Mouse (Mus musculus): ENCODE data around the gene Rapgef1. TPM values are rescaled to one million over a fixed set of nuclear protein-coding genes. Genes with fewer than 3 reads are reported as not detected.

Rapgef1 gene
- polyA plus RNA-seq, 1 experiment from 2014 or later = 17.2 TPM

- no peak overlapping the region for H3K4me3 ChIP-seq
- no peaks in the 10 kb centered on the region for H3K27me3 ChIP-seq (ENCODE audit: low read depth, poor library complexity, severe bottlenecking)
- H3K4me1 ChIP-seq = peaks cover 35% of the 10 kb centered on the region
- H3K36me3 ChIP-seq = peaks cover 3% of the 10 kb centered on the region; the same call in 1 of the 2 replicates
- no peaks in the 10 kb centered on the region for H3K9me3 ChIP-seq (replicated peaks)
- H3K27ac ChIP-seq = no peak overlapping the region
- no peak for DNase-seq (ENCODE audit: low spot score)
- WGBS = 81% methylated on average over 1 of the region's 1 CpGs
Observed at GRCm38 (mm10) chr2:29656095-29656494, 36.6 kb downstream of the Rapgef1 start.

- no peaks in the 10 kb centered on the region for H3K9me3 ChIP-seq (replicated peaks)
- H3K4me3 ChIP-seq = no peak overlapping the region
- peaks cover 45% of the 10 kb centered on the region for H3K4me1 ChIP-seq
- H3K27ac ChIP-seq = no peak overlapping the region
- 68% methylated on average over 1 of the region's 1 CpGs for WGBS
- no peak for DNase-seq (ENCODE audit: low spot score)
- peaks cover 3% of the 10 kb centered on the region; the same call in 1 of the 2 replicates for H3K36me3 ChIP-seq
- no peaks in the 10 kb centered on the region for H3K27me3 ChIP-seq (ENCODE audit: low read depth, poor library complexity, severe bottlenecking)
Observed at GRCm38 (mm10) chr2:29657089-29657488, 37.6 kb downstream of the Rapgef1 start.

- H3K27me3 ChIP-seq (ENCODE audit: low read depth, poor library complexity, severe bottlenecking) = no peaks in the 10 kb centered on the region
- 64% methylated on average over 6 of the region's 6 CpGs for WGBS
- peaks cover 3% of the 10 kb centered on the region; the same call in 1 of the 2 replicates for H3K36me3 ChIP-seq
- no peak overlapping the region for H3K27ac ChIP-seq
- no peaks in the 10 kb centered on the region for H3K9me3 ChIP-seq (replicated peaks)
- no peak overlapping the region for H3K4me3 ChIP-seq
- DNase-seq (ENCODE audit: low spot score) = no peak
- H3K4me1 ChIP-seq = peaks cover 67% of the 10 kb centered on the region
Observed at GRCm38 (mm10) chr2:29661751-29662191, 42.3 kb downstream of the Rapgef1 start.

GRCm38 (mm10) chr2:29663260-29663877 is 43.8 kb downstream of the Rapgef1 start:
- Histone ChIP-seq H3K4me3 (no peak overlapping the region), H3K27ac (0 out of 2 replicates have a peak overlapping the region, but pooled peaks have one; percentile 40), H3K4me1 (peaks cover 66% of the 10 kb centered on the region), H3K9me3 (replicated peaks) (no peaks in the 10 kb centered on the region), H3K36me3 (peaks cover 3% of the 10 kb centered on the region; the same call in 1 of the 2 replicates), H3K27me3 (ENCODE audit: low read depth, poor library complexity, severe bottlenecking) (no peaks in the 10 kb centered on the region)
- 4% methylated on average over 4 of the region's 4 CpGs for WGBS
- no peak for DNase-seq (ENCODE audit: low spot score)

DNA sequence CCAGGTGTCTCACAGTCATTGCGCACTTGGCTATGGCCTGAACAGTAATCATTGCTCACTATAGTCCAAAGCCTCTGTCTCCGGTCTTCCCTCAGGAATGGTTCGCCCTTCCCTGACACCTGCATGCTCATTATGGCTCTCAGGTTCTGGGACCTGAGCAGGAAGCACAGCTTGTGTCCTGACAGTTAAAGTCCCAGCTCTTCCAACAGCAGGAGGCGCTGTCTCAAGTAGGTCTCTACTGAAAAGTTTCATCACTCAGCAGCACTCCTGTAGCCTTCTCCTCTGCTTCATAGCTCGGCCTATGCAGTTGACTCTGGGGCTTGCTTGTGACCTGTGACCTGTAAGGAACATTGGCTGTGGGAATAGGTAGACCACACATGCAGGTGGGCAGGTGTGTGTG is 45.9 kb downstream of the Rapgef1 start:
- H3K27ac ChIP-seq = no peak overlapping the region
- H3K36me3 ChIP-seq = peaks cover 2% of the 10 kb centered on the region; the same call in 1 of the 2 replicates
- 84% methylated on average over 5 of the region's 5 CpGs for WGBS
- H3K4me1 ChIP-seq = peaks cover 65% of the 10 kb centered on the region
- H3K9me3 ChIP-seq (replicated peaks) = no peaks in the 10 kb centered on the region
- no peaks in the 10 kb centered on the region for H3K27me3 ChIP-seq (ENCODE audit: low read depth, poor library complexity, severe bottlenecking)
- DNase-seq (ENCODE audit: low spot score) = no peak
- no peak overlapping the region for H3K4me3 ChIP-seq

DNA sequence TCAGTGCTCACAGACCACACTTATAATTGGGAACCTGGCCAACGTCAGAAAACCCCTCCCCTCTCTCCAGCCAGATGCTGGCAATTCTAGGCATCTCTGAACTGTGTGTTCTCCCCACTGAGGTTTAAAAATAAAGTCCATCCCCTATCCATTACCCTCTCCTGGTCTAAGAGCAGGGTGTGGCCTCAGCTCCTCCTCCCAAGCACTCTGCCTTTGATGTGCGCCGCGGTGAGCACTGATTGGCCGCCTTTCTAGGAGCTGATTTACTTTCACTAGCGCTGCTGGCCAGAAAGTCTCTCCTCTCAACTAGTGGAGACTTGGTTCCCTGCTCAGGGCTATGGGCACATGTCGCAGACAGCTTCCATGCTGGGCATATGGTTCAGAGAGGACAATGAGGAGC is 47.1 kb downstream of the Rapgef1 start:
- Histone ChIP-seq H3K4me3 (no peak overlapping the region), H3K27ac (no peak overlapping the region), H3K4me1 (peaks cover 53% of the 10 kb centered on the region)

DNA sequence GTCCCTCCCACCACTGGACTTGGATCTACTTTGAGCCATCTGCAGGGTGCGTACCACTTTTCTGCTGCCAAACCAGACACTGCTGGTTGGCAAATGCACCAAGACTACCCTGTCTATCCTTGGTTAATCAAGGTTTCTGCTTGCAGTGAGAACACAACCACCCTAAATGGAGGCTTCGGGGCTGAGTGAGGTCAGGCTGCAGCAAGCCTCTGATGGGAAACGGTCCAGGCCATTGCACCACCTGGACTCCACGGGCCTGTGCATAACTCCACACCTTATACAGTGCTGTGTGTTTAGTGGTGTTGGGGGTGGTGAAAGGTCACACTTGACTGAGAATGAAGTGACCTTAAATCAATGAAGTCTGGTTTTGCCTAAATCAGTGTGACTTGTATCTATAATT is 47.6 kb downstream of the Rapgef1 start:
- Histone ChIP-seq H3K4me1 (peaks cover 48% of the 10 kb centered on the region), H3K27ac (peak overlapping the region; percentile 3; the same call in 1 of the 2 replicates), H3K4me3 (no peak overlapping the region), H3K36me3 (no peaks in the 10 kb centered on the region), H3K27me3 (ENCODE audit: low read depth, poor library complexity, severe bottlenecking) (no peaks in the 10 kb centered on the region), H3K9me3 (replicated peaks) (no peaks in the 10 kb centered on the region)
- DNase-seq (ENCODE audit: low spot score) = no peak
- 78% methylated on average over 4 of the region's 4 CpGs for WGBS

More for the DNA sequence above, 47.1 kb downstream of the Rapgef1 start:
- Histone ChIP-seq H3K36me3 (no peaks in the 10 kb centered on the region), H3K27me3 (ENCODE audit: low read depth, poor library complexity, severe bottlenecking) (no peaks in the 10 kb centered on the region), H3K9me3 (replicated peaks) (no peaks in the 10 kb centered on the region)
- WGBS = 2% methylated on average over 7 of the region's 7 CpGs
- peak; percentile 74 for DNase-seq (ENCODE audit: low spot score)

GRCm38 (mm10) chr2:29668011-29668691 is 48.6 kb downstream of the Rapgef1 start:
- 83% methylated on average over 7 of the region's 7 CpGs for WGBS
- Histone ChIP-seq H3K9me3 (replicated peaks) (no peaks in the 10 kb centered on the region), H3K4me1 (peaks cover 37% of the 10 kb centered on the region), H3K36me3 (no peaks in the 10 kb centered on the region), H3K27me3 (ENCODE audit: low read depth, poor library complexity, severe bottlenecking) (no peaks in the 10 kb centered on the region), H3K4me3 (no peak overlapping the region), H3K27ac (no peak overlapping the region)
- no peak for DNase-seq (ENCODE audit: low spot score)

- Histone ChIP-seq H3K27ac (no peak overlapping the region), H3K4me1 (peaks cover 30% of the 10 kb centered on the region), H3K9me3 (replicated peaks) (no peaks in the 10 kb centered on the region), H3K27me3 (ENCODE audit: low read depth, poor library complexity, severe bottlenecking) (no peaks in the 10 kb centered on the region), H3K4me3 (no peak overlapping the region), H3K36me3 (no peaks in the 10 kb centered on the region)
- no peak for DNase-seq (ENCODE audit: low spot score)
- 89% methylated on average over 4 of the region's 4 CpGs for WGBS
Observed at GRCm38 (mm10) chr2:29668963-29669362, 49.4 kb downstream of the Rapgef1 start.

GRCm38 (mm10) chr2:29669711-29670110 is 50.2 kb downstream of the Rapgef1 start:
- no peak overlapping the region for H3K4me3 ChIP-seq
- H3K4me1 ChIP-seq = peaks cover 30% of the 10 kb centered on the region
- no peak overlapping the region for H3K27ac ChIP-seq
- DNase-seq (ENCODE audit: low spot score) = no peak
- no peaks in the 10 kb centered on the region for H3K9me3 ChIP-seq (replicated peaks)
- H3K27me3 ChIP-seq (ENCODE audit: low read depth, poor library complexity, severe bottlenecking) = no peaks in the 10 kb centered on the region
- H3K36me3 ChIP-seq = no peaks in the 10 kb centered on the region

GRCm38 (mm10) chr2:29670231-29670991 is 50.9 kb downstream of the Rapgef1 start:
- Histone ChIP-seq H3K9me3 (replicated peaks) (no peaks in the 10 kb centered on the region), H3K36me3 (no peaks in the 10 kb centered on the region), H3K4me3 (no peak overlapping the region), H3K4me1 (peaks cover 27% of the 10 kb centered on the region), H3K27ac (no peak overlapping the region), H3K27me3 (ENCODE audit: low read depth, poor library complexity, severe bottlenecking) (no peaks in the 10 kb centered on the region)
- 84% methylated on average over 9 of the region's 9 CpGs for WGBS
- no peak for DNase-seq (ENCODE audit: low spot score)

DNA sequence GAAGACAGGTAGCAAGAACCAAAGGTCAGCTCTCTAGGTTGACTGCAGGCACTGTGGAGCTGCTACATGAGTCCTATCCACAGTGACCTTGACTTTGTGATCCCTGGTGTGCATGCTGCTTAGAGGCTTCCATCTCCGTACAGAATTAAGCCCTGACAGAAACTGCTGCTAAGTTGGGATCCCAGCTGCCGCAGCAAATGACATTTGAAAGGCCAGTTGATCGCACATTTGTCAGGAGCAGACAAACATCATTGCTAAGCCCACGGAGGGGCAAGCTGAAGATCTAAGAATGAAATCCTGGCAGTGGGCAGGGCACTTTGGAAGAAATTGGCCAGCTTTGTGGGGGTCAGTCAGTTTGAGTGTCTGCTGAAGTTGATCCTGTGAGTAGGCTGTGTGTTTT is 51.9 kb downstream of the Rapgef1 start:
- Histone ChIP-seq H3K27me3 (ENCODE audit: low read depth, poor library complexity, severe bottlenecking) (no peaks in the 10 kb centered on the region), H3K27ac (no peak overlapping the region), H3K4me3 (no peak overlapping the region), H3K4me1 (peaks cover 18% of the 10 kb centered on the region), H3K36me3 (no peaks in the 10 kb centered on the region), H3K9me3 (replicated peaks) (no peaks in the 10 kb centered on the region)
- 89% methylated on average over 4 of the region's 4 CpGs for WGBS
- DNase-seq (ENCODE audit: low spot score) = no peak

- Histone ChIP-seq H3K9me3 (replicated peaks) (no peaks in the 10 kb centered on the region), H3K4me3 (no peak overlapping the region), H3K4me1 (peaks cover 13% of the 10 kb centered on the region), H3K27me3 (ENCODE audit: low read depth, poor library complexity, severe bottlenecking) (no peaks in the 10 kb centered on the region), H3K36me3 (no peaks in the 10 kb centered on the region), H3K27ac (no peak overlapping the region)
- 92% methylated on average over 3 of the region's 3 CpGs for WGBS
- DNase-seq (ENCODE audit: low spot score) = no peak
Observed at GRCm38 (mm10) chr2:29671856-29672255, 52.3 kb downstream of the Rapgef1 start.
